Mouse (Mus musculus) megakaryocyte progenitor cell, adult 5-6 weeks (primary cell): ENCODE measurements at regions not wholly inside any gene's neighbourhood (a gene's known extent, or its start where the extent isn't known, plus 50 kb on each side); places are given as distances from the start of the nearest gene placed in this dataset.

Experiments used
- ATAC-seq: replicated peaks from 2 replicates; pipeline ENCODE4 v1.8.0; 2016; ENCODE audit warnings: mild to moderate bottlenecking, moderate TSS enrichment, inconsistent platforms; ENCODE audit not compliant: poor library complexity

DNA sequence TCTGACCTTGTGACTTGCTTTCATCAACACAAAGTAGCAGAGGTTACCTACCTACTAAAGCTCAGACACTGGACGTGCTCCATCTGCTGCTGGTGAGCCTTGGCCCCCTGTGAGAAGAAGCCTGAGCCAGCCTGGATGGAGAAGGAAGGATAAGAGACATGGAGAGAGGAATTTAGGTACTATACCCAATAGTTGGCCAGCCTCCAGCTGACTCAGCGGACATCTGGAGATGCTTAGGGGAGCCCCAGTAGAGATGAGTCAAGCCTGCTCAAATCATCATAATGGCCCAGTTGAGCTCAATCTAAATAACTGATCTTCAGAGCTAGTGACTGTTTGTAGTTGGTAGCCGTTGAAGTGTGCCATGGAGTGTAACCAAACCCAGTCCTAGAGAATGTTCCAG lies 53.7 kb upstream of the Ripply2 start:
- ATAC-seq = no peak

- no peak for ATAC-seq
Observed at GRCm38 (mm10) chr9:86957076-86957475, 58.3 kb upstream of the Ripply2 start.

- ATAC-seq = peak; percentile 48; the same call in 1 of the 2 replicates
Observed at GRCm38 (mm10) chr9:86955720-86956119, 59.6 kb upstream of the Ripply2 start.

- ATAC-seq = no peak
Observed at GRCm38 (mm10) chr9:86951958-86952509, 63.3 kb upstream of the Ripply2 start.

- ATAC-seq = no peak
Observed at GRCm38 (mm10) chr9:86949885-86950284, 65.5 kb upstream of the Ripply2 start.

GRCm38 (mm10) chr9:86931196-86931595 lies 50.7 kb upstream of the Snap91 start:
- no peak for ATAC-seq
